Mouse (Mus musculus) stomach, adult 2 months (tissue): Measurements from ENCODE around the gene Bok. TPM values are rescaled to one million over a fixed set of nuclear protein-coding genes. Genes with fewer than 3 reads are reported as not detected.

Experiments
- polyA plus RNA-seq: library from polyadenylated mRNA; depleted of rRNA; stranded (reverse); fragments of >200 nt; gene quantifications from 2 replicates; pipeline ENCODE4 v1.2.3, GENCODE M21; 2012; rRNA removed

The Bok gene
- polyA plus RNA-seq = 75.2 and 100 TPM in 2 replicates

GRCm38 (mm10) chr1:93685401-93686244, at the start of gene Bok:
TSS of gene Bok (plus strand) at chr1:93685660.

GRCm38 (mm10) chr1:93658559-93658958, 26.9 kb upstream of the Bok start, which contains the start of gene Stk25:
TSS of gene Stk25 (minus strand) at chr1:93658659.

Other genes with a start within 250 kb of the Bok start
- 22.7 and 26.0 TPM in 2 replicates for gene Hdlbp, start 206.8 kb upstream of the Bok start, polyA plus RNA-seq
- 1.9 and 2.5 TPM in 2 replicates for gene Farp2, start 173.6 kb upstream of the Bok start, polyA plus RNA-seq
- 48.1 and 48.5 TPM in 2 replicates for gene Stk25, start 27.0 kb upstream of the Bok start, polyA plus RNA-seq
- gene Atg4b, start 65.8 kb downstream of the Bok start, polyA plus RNA-seq = 17.9 and 19.4 TPM in 2 replicates
- gene Thap4, start 69.2 kb downstream of the Bok start, polyA plus RNA-seq = 35.9 and 54.2 TPM in 2 replicates
- gene Dtymk, start 116.3 kb downstream of the Bok start, polyA plus RNA-seq = 10.0 and 11.4 TPM in 2 replicates
- 2.2 and 2.7 TPM in 2 replicates for gene Ing5, start 118.3 kb downstream of the Bok start, polyA plus RNA-seq
- 3.1 and 5.8 TPM in 2 replicates for gene D2hgdh, start 139.2 kb downstream of the Bok start, polyA plus RNA-seq
- gene Gal3st2, start 175.6 kb downstream of the Bok start, polyA plus RNA-seq = 0.03 and 0.11 TPM in 2 replicates
- not detected in 2 replicates for gene Gal3st2b, start 232.7 kb downstream of the Bok start, polyA plus RNA-seq